Mouse (Mus musculus) liver, embryonic 11.5 days (tissue): ENCODE results near the gene Wfdc6a. TPM values are rescaled to one million over a fixed set of nuclear protein-coding genes. Genes with fewer than 3 reads are reported as not detected.

ENCODE experiments used
- ATAC-seq: fragments of 200-750 bp; cut with Nextera tagmentation; replicated peaks from 2 replicates; pipeline ENCODE4 v1.8.0; 2017; ENCODE audit warnings: moderate number of reproducible peaks, mild to moderate bottlenecking, moderate TSS enrichment, moderate library complexity; ENCODE audit not compliant: low FRiP score
- DNase-seq: peaks from one replicate; pipeline ENCODE4 v3.0.0-alpha.2; 2017; ENCODE audit warnings: low spot score
- H3K27ac ChIP-seq: fragments of 300-500 bp; sonication (generic); 2 replicates; pipeline ENCODE4 v1.5.1; 2014; ENCODE audit warnings: mild to moderate bottlenecking, low read depth, low read length, control low read depth
- H3K27me3 ChIP-seq: fragments of 300-500 bp; sonication (generic); replicated peaks from 2 replicates; pipeline ENCODE4 v1.6.1; 2014; ENCODE audit warnings: low read length, mixed read lengths; ENCODE audit not compliant: control insufficient read depth, insufficient read depth
- H3K36me3 ChIP-seq: fragments of 300-500 bp; sonication (generic); 2 replicates; pipeline ENCODE4 v1.6.1; 2014; ENCODE audit warnings: mild to moderate bottlenecking, low read length, moderate library complexity, mixed read lengths; ENCODE audit not compliant: control insufficient read depth, insufficient read depth
- H3K4me1 ChIP-seq: fragments of 300-500 bp; sonication (generic); replicated peaks from 2 replicates; pipeline ENCODE4 v1.6.1; 2014; ENCODE audit warnings: low read length, mixed read lengths; ENCODE audit not compliant: control insufficient read depth, insufficient read depth
- H3K4me2 ChIP-seq: fragments of 300-500 bp; sonication (generic); 2 replicates; pipeline ENCODE4 v1.6.1; 2014; ENCODE audit warnings: mild to moderate bottlenecking, control low read depth, moderate library complexity
- H3K4me3 ChIP-seq: fragments of 300-500 bp; sonication (generic); 2 replicates; pipeline ENCODE4 v1.5.1; 2014; ENCODE audit warnings: low read depth, low read length, control low read depth
- H3K9ac ChIP-seq: fragments of 300-500 bp; sonication (generic); 2 replicates; pipeline ENCODE4 v1.6.1; 2014; ENCODE audit warnings: low read depth, low read length, control low read depth
- H3K9me3 ChIP-seq: fragments of 300-500 bp; sonication (generic); 2 replicates; pipeline ENCODE4 v1.6.1; 2016; ENCODE audit warnings: low read length, inconsistent platforms, mixed read lengths; ENCODE audit not compliant: control insufficient read depth
- WGBS: fragments of 180-500 bp; shearing (Covaris S2); extraction: QIAGEN DNeasy Blood & Tissue Kit; methylation state at CpG from one replicate; pipeline ENCODE4 v1.1.7; 2014; 5-methylcytosine and 5-hydroxymethylcytosine counted together
- polyA plus RNA-seq: library from polyadenylated mRNA; unstranded; fragments of >200 nt; fragmentation: Nextera tagmentation; extraction: Ambion mirVana; gene quantifications from 2 replicates; pipeline ENCODE4 v1.2.1, GENCODE M21; 2014

Wfdc6a gene
- polyA plus RNA-seq, 1 experiment from 2014 or later, result not detected

GRCm38 (mm10) chr2:164560106-164560505 lies 25.1 kb downstream of the Wfdc6a start:
- DNase-seq (no peak), ATAC-seq (no peak)
- Histone ChIP-seq H3K9me3 (no peaks in the 10 kb centered on the region), H3K27me3 (peaks cover 27% of the 10 kb centered on the region), H3K4me3 (no peak overlapping the region), H3K4me1 (peaks cover 4% of the 10 kb centered on the region), H3K36me3 (no peaks in the 10 kb centered on the region), H3K4me2 (no peak overlapping the region), H3K9ac (no peak overlapping the region), H3K27ac (no peak overlapping the region)
- WGBS, result 87% methylated on average over 8 of the region's 8 CpGs

GRCm38 (mm10) chr2:164558991-164559645 lies 26.1 kb downstream of the Wfdc6a start:
- peaks cover 24% of the 10 kb centered on the region for H3K27me3 ChIP-seq
- H3K4me1 ChIP-seq, result peaks cover 4% of the 10 kb centered on the region
- H3K9me3 ChIP-seq, result no peaks in the 10 kb centered on the region
- no peak for ATAC-seq
- H3K36me3 ChIP-seq, result no peaks in the 10 kb centered on the region
- H3K4me3 ChIP-seq, result no peak overlapping the region
- no peak overlapping the region for H3K27ac ChIP-seq
- peak overlapping the region; percentile 46; the same call in 1 of the 2 replicates for H3K9ac ChIP-seq
- DNase-seq, result peak; percentile 40
- 0 out of 2 replicates have a peak overlapping the region, but pooled peaks have one; percentile 7 for H3K4me2 ChIP-seq
- 31% methylated on average over 16 of the region's 16 CpGs for WGBS

- Histone ChIP-seq H3K4me2 (no peak overlapping the region), H3K27me3 (peaks cover 17% of the 10 kb centered on the region), H3K9ac (no peak overlapping the region), H3K27ac (no peak overlapping the region), H3K4me3 (no peak overlapping the region), H3K9me3 (no peaks in the 10 kb centered on the region), H3K36me3 (no peaks in the 10 kb centered on the region), H3K4me1 (peaks cover 4% of the 10 kb centered on the region)
- DNase-seq, result no peak
- ATAC-seq, result no peak
- WGBS, result 80% methylated on average over 8 of the region's 8 CpGs
Observed at GRCm38 (mm10) chr2:164558426-164558825, 26.8 kb downstream of the Wfdc6a start.

GRCm38 (mm10) chr2:164551502-164551901 lies 33.7 kb downstream of the Wfdc6a start:
- no peak for ATAC-seq
- H3K9me3 ChIP-seq, result no peaks in the 10 kb centered on the region
- H3K4me1 ChIP-seq, result no peaks in the 10 kb centered on the region
- no peak overlapping the region for H3K9ac ChIP-seq
- 88% methylated on average over 9 of the region's 9 CpGs for WGBS
- no peak overlapping the region for H3K27ac ChIP-seq
- H3K4me3 ChIP-seq, result no peak overlapping the region
- no peaks in the 10 kb centered on the region for H3K36me3 ChIP-seq
- H3K4me2 ChIP-seq, result no peak overlapping the region
- no peak for DNase-seq
- 0 out of 2 replicates have a peak, but pooled peaks cover 2% of the 10 kb centered on the region for H3K27me3 ChIP-seq

GRCm38 (mm10) chr2:164550895-164551269 lies 34.4 kb downstream of the Wfdc6a start:
- H3K9me3 ChIP-seq, result no peaks in the 10 kb centered on the region
- WGBS, result 34% methylated on average over 2 of the region's 2 CpGs
- H3K27ac ChIP-seq, result no peak overlapping the region
- DNase-seq (no peak), ATAC-seq (no peak)
- no peaks in the 10 kb centered on the region for H3K4me1 ChIP-seq
- H3K27me3 ChIP-seq, result 0 out of 2 replicates have a peak, but pooled peaks cover 2% of the 10 kb centered on the region
- no peak overlapping the region for H3K4me3 ChIP-seq
- H3K4me2 ChIP-seq, result no peak overlapping the region
- H3K9ac ChIP-seq, result no peak overlapping the region
- H3K36me3 ChIP-seq, result no peaks in the 10 kb centered on the region

- H3K9me3 ChIP-seq, result no peaks in the 10 kb centered on the region
- 22% methylated on average over 10 of the region's 10 CpGs for WGBS
- ATAC-seq (no peak), DNase-seq (no peak)
- no peak overlapping the region for H3K9ac ChIP-seq
- 0 out of 2 replicates have a peak, but pooled peaks cover 2% of the 10 kb centered on the region for H3K27me3 ChIP-seq
- no peaks in the 10 kb centered on the region for H3K36me3 ChIP-seq
- no peak overlapping the region for H3K27ac ChIP-seq
- no peaks in the 10 kb centered on the region for H3K4me1 ChIP-seq
- no peak overlapping the region for H3K4me2 ChIP-seq
- H3K4me3 ChIP-seq, result no peak overlapping the region
Observed at GRCm38 (mm10) chr2:164549963-164550894, 35.0 kb downstream of the Wfdc6a start.

DNA sequence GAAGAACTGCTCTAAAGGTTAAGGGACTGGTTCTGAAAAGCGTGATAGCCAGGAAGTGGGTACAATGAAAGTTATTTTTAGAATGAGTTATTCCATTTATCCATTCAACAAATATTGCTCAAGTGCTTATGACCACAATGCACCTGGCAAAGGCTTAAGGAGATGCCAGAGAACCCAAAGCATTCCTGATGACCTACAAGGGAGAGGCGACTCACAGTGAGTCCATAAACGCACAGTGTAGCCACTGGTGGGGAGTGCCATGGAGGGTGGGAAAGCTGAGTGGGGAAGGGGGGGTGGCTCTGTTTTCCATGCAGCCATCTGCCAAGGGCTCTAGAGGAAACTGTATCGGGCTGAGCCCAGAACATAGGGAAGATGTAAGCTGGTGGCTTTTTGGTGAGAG lies 35.9 kb downstream of the Wfdc6a start:
- H3K4me2 ChIP-seq, result no peak overlapping the region
- H3K27ac ChIP-seq, result no peak overlapping the region
- H3K4me3 ChIP-seq, result no peak overlapping the region
- 46% methylated on average over 4 of the region's 4 CpGs for WGBS
- peaks cover 2% of the 10 kb centered on the region; the same call in 1 of the 2 replicates for H3K27me3 ChIP-seq
- H3K36me3 ChIP-seq, result no peaks in the 10 kb centered on the region
- DNase-seq (no peak), ATAC-seq (no peak)
- H3K9ac ChIP-seq, result no peak overlapping the region
- no peaks in the 10 kb centered on the region for H3K4me1 ChIP-seq
- H3K9me3 ChIP-seq, result no peaks in the 10 kb centered on the region

GRCm38 (mm10) chr2:164544454-164545097 lies 40.7 kb downstream of the Wfdc6a start:
- no peak overlapping the region for H3K9ac ChIP-seq
- no peaks in the 10 kb centered on the region for H3K9me3 ChIP-seq
- H3K4me1 ChIP-seq, result no peaks in the 10 kb centered on the region
- no peak overlapping the region for H3K27ac ChIP-seq
- DNase-seq (no peak), ATAC-seq (no peak)
- H3K4me2 ChIP-seq, result no peak overlapping the region
- H3K27me3 ChIP-seq, result no peaks in the 10 kb centered on the region; the same call in 1 of the 2 replicates
- H3K4me3 ChIP-seq, result no peak overlapping the region
- no peaks in the 10 kb centered on the region for H3K36me3 ChIP-seq
- WGBS, result 40% methylated on average over 5 of the region's 5 CpGs
